Mouse (Mus musculus) heart, postnatal 14 days (tissue): ENCODE data around the gene Pygm. TPM values are rescaled to one million over a fixed set of nuclear protein-coding genes. Genes with fewer than 3 reads are reported as not detected.

Experiments used
- DNase-seq, 2 experiments: peaks; one replicate each; pipeline ENCODE4 v3.0.0; 2021 to 2022
- intact Hi-C: fragments of 180-260 bp; cut with DNase I; formaldehyde crosslinking; loops from one replicate; pipeline ENCODE4 v1.15.1; 2025
- long read RNA-seq, 2 experiments: library from polyadenylated mRNA; stranded (forward); transcript quantifications; one replicate each; pipeline ENCODE4 v2.0.0; 2021
- total RNA-seq, 2 experiments: library from RNA; stranded (reverse); gene quantifications; 2 replicates each; pipeline ENCODE4 v1.2.3; 2021

The Pygm gene
- 100 to 1,000 TPM; 824 to 866 TPM for total RNA-seq
- long read RNA-seq, experiment 1, transcript Pygm-201 (20 exons, 2,874 nt), result major isoform, 202 of 331 reads
- long read RNA-seq, experiment 1, partial matches to known transcripts, result 122 of 331 reads
- long read RNA-seq, experiment 1, other reads (novel, unspliced or antisense), result 5 of 331 reads
- long read RNA-seq, experiment 2, transcript Pygm-201 (20 exons, 2,874 nt), result major isoform, 169 of 274 reads
- long read RNA-seq, experiment 2, partial matches to known transcripts, result 96 of 274 reads
- long read RNA-seq, experiment 2, other reads (novel, unspliced or antisense), result 8 of 274 reads

- DNase-seq, result peak; percentile 89 to 93
- intact Hi-C loops, result no loop called here
Measured at GRCm38 (mm10) chr19:6384128-6384527, at the start of gene Pygm. TSS of gene Pygm (plus strand) at chr19:6384399.

GRCm38 (mm10) chr19:6334673-6335457 is 49.3 kb upstream of the Pygm start, which contains the start of gene Men1:
TSS of gene Men1 (plus strand) at chr19:6334979.
- intact Hi-C loops, result loop anchor here (5.0 to 10.0 kb wide), 3 partner anchors 208 to 373 kb away; partner anchors contain the start of genes Pola2, Snx15, Tm7sf2 and Znhit2
- peak; percentile 91 for DNase-seq

- intact Hi-C loops, result loop anchor here (10.0 kb wide), 1 partner anchor 271 kb away; the partner anchor contains the start of genes Tm7sf2 and Znhit2
- DNase-seq, result peak in 1 of 2 experiments; percentile 37
Measured at GRCm38 (mm10) chr19:6335458-6335827, 48.8 kb upstream of the Pygm start.

- intact Hi-C loops, result loop anchor here (10.0 kb wide), 1 partner anchor 272 kb away; the partner anchor contains the start of genes Tm7sf2 and Znhit2
Measured at GRCm38 (mm10) chr19:6336920-6337319, 47.3 kb upstream of the Pygm start.

GRCm38 (mm10) chr19:6338171-6338570 is 46.0 kb upstream of the Pygm start:
- no peak for DNase-seq
- intact Hi-C loops, result loop anchor here (10.0 kb wide), 1 partner anchor 273 kb away; the partner anchor contains the start of genes Tm7sf2 and Znhit2

More at GRCm38 (mm10) chr19:6336920-6337319, 47.3 kb upstream of the Pygm start:
- no peak for DNase-seq

GRCm38 (mm10) chr19:6338716-6339115 is 45.5 kb upstream of the Pygm start:
- no peak for DNase-seq
- intact Hi-C loops, result loop anchor here (10.0 kb wide), 1 partner anchor 274 kb away; the partner anchor contains the start of genes Tm7sf2 and Znhit2

GRCm38 (mm10) chr19:6339191-6339590 is 45.0 kb upstream of the Pygm start:
- no peak for DNase-seq
- intact Hi-C loops, result loop anchor here (10.0 kb wide), 1 partner anchor 274 kb away; the partner anchor contains the start of genes Tm7sf2 and Znhit2

- DNase-seq, result peak; percentile 55 to 61
- intact Hi-C loops, result loop anchor here (10.0 kb wide), 2 partner anchors 275 to 845 kb away; partner anchors contain the start of genes Cfl1, Tm7sf2 and Znhit2
Measured at GRCm38 (mm10) chr19:6339890-6340504, 44.2 kb upstream of the Pygm start.

- peak; percentile 92 to 95 for DNase-seq
- intact Hi-C loops, result loop anchor here (10.0 kb wide), 1 partner anchor 846 kb away; the partner anchor contains the start of gene Cfl1
Measured at GRCm38 (mm10) chr19:6340524-6341452, 43.4 kb upstream of the Pygm start, which contains the start of gene Map4k2. TSS of gene Map4k2 (plus strand) at chr19:6341135.

- intact Hi-C loops, result loop anchor here (10.0 kb wide), 1 partner anchor 847 kb away; the partner anchor contains the start of gene Cfl1
- no peak for DNase-seq
Measured at GRCm38 (mm10) chr19:6341453-6342077, 42.6 kb upstream of the Pygm start.

GRCm38 (mm10) chr19:6342276-6342933 is 41.8 kb upstream of the Pygm start:
- intact Hi-C loops, result loop anchor here (10.0 kb wide), 1 partner anchor 848 kb away; the partner anchor contains the start of gene Cfl1
- no peak for DNase-seq

GRCm38 (mm10) chr19:6343066-6343925 is 40.9 kb upstream of the Pygm start:
- DNase-seq, result no peak
- intact Hi-C loops, result loop anchor here (10.0 kb wide), 1 partner anchor 848 kb away; the partner anchor contains the start of gene Cfl1

- no peak for DNase-seq
- intact Hi-C loops, result loop anchor here (2.0 to 10.0 kb wide), 2 partner anchors 15 to 849 kb away; partner anchors contain the start of gene Cfl1
Measured at GRCm38 (mm10) chr19:6343996-6344395, 40.2 kb upstream of the Pygm start.

GRCm38 (mm10) chr19:6346023-6346422 is 38.2 kb upstream of the Pygm start:
- intact Hi-C loops, result loop anchor here (10.0 kb wide), 1 partner anchor 851 kb away; the partner anchor contains the start of gene Cfl1
- DNase-seq, result no peak

GRCm38 (mm10) chr19:6346661-6347060 is 37.5 kb upstream of the Pygm start:
- DNase-seq, result no peak
- intact Hi-C loops, result loop anchor here (10.0 kb wide), 1 partner anchor 852 kb away; the partner anchor contains the start of gene Cfl1

- no peak for DNase-seq
- intact Hi-C loops, result loop anchor here (10.0 kb wide), 1 partner anchor 853 kb away; the partner anchor contains the start of gene Cfl1
Measured at GRCm38 (mm10) chr19:6347615-6348014, 36.6 kb upstream of the Pygm start.
